Mouse (Mus musculus): ENCODE data around the gene Pafah1b1. TPM values are rescaled to one million over a fixed set of nuclear protein-coding genes. Genes with fewer than 3 reads are reported as not detected.

Pafah1b1 gene
- total and polyA plus RNA-seq, 2 experiments from 2014 or later = 82.6 to 181 TPM

GRCm38 (mm10) chr11:74704068-74704467 is 20.4 kb downstream of the Pafah1b1 start:
- TF ChIP-seq CTCF (IDR thresholded peaks at IDR 0.05; ENCODE audit: low read depth) = no peak
- H3K4me2 ChIP-seq (ENCODE audit: low read depth, low read length) = no peak overlapping the region
- 0 out of 2 replicates have a peak, but pooled peaks cover 1% of the 10 kb centered on the region for H3K36me3 ChIP-seq (ENCODE audit: insufficient read depth, low read length)
- H3K9ac ChIP-seq (replicated peaks; ENCODE audit: low read length) = no peak overlapping the region
- no peak overlapping the region for H3K27ac ChIP-seq
- no peaks in the 10 kb centered on the region for H3K9me3 ChIP-seq (ENCODE audit: low read length)
- 96% methylated on average over 2 of the region's 2 CpGs for WGBS
- DNase-seq (ENCODE audit: low spot score) (no peak), ATAC-seq (no peak)
- no peaks in the 10 kb centered on the region for H3K4me1 ChIP-seq (ENCODE audit: insufficient read depth, low read length)
- no peaks in the 10 kb centered on the region for H3K27me3 ChIP-seq (ENCODE audit: insufficient read depth, low read length)
- no peak overlapping the region for H3K4me3 ChIP-seq (ENCODE audit: low read length)

- Histone ChIP-seq H3K27me3 (ENCODE audit: insufficient read depth, low read length) (no peaks in the 10 kb centered on the region), H3K4me1 (ENCODE audit: insufficient read depth, low read length) (no peaks in the 10 kb centered on the region), H3K4me2 (ENCODE audit: low read depth, low read length) (no peak overlapping the region), H3K36me3 (ENCODE audit: insufficient read depth, low read length) (0 out of 2 replicates have a peak, but pooled peaks cover 4% of the 10 kb centered on the region), H3K4me3 (ENCODE audit: low read length) (no peak overlapping the region), H3K9ac (replicated peaks; ENCODE audit: low read length) (no peak overlapping the region), H3K27ac (no peak overlapping the region), H3K9me3 (ENCODE audit: low read length) (no peaks in the 10 kb centered on the region)
- no peak for DNase-seq (ENCODE audit: low spot score)
- no peak for TF ChIP-seq CTCF (IDR thresholded peaks at IDR 0.05; ENCODE audit: low read depth)
- ATAC-seq = no peak
- WGBS = 100% methylated on average over 2 of the region's 2 CpGs
These were observed 25.0 kb downstream of the Pafah1b1 start for GRCm38 (mm10) chr11:74699505-74699904.

DNA sequence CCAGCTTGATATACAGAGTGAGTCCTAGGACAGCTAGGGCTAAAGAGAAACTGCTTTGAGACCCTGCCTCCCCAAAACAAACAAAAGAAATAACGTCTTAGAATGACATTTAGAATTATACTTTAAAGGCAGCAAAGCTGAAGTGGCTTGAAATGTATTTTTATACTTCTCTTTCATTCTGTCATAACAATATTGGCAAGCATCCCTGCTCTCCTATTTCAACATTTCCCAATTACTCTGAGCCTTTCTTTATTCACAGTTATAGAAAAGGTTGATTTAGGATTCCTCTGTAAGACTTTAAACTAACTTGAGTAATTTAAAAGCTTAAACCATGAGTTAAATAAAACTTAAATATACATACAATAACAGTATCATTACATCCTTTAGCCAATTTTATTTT is 32.3 kb downstream of the Pafah1b1 start:
- DNase-seq (ENCODE audit: low spot score) = no peak
- Histone ChIP-seq H3K36me3 (ENCODE audit: insufficient read depth, low read length) (peaks cover 3% of the 10 kb centered on the region; the same call in 1 of the 2 replicates), H3K27ac (no peak overlapping the region), H3K4me3 (ENCODE audit: low read length) (no peak overlapping the region), H3K27me3 (ENCODE audit: insufficient read depth, low read length) (no peaks in the 10 kb centered on the region), H3K4me2 (ENCODE audit: low read depth, low read length) (no peak overlapping the region), H3K9me3 (ENCODE audit: low read length) (no peaks in the 10 kb centered on the region), H3K9ac (replicated peaks; ENCODE audit: low read length) (no peak overlapping the region), H3K4me1 (ENCODE audit: insufficient read depth, low read length) (no peaks in the 10 kb centered on the region)
- ATAC-seq = no peak
- no peak for TF ChIP-seq CTCF (IDR thresholded peaks at IDR 0.05; ENCODE audit: low read depth)
- WGBS = 78% methylated on average over 1 of the region's 1 CpGs

DNA sequence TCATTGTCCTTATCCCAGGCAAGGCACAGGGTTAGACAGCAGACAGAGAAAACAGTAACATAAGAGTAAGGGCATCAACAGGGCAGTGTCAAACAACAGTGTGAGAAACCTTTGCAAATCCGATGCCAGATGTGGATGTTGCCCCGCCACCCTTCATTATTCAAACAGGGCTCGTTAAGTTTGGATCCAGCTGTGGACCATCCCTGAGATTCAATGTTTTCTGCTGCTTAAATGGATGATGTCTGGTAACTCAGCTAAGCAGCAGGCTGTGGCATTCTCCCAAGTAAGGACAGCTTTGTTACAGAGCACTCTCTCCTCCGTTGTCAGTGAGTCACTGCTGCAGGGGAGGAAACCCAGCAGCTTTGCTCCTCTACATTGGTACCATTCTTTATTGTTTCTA is 49.3 kb downstream of the Pafah1b1 start:
- Histone ChIP-seq H3K4me3 (ENCODE audit: low read length) (no peak overlapping the region), H3K27me3 (ENCODE audit: insufficient read depth, low read length) (no peaks in the 10 kb centered on the region), H3K9me3 (ENCODE audit: low read length) (no peaks in the 10 kb centered on the region), H3K27ac (no peak overlapping the region), H3K36me3 (ENCODE audit: insufficient read depth, low read length) (peaks cover 29% of the 10 kb centered on the region), H3K9ac (replicated peaks; ENCODE audit: low read length) (no peak overlapping the region), H3K4me1 (ENCODE audit: insufficient read depth, low read length) (no peaks in the 10 kb centered on the region), H3K4me2 (ENCODE audit: low read depth, low read length) (no peak overlapping the region)
- WGBS = 73% methylated on average over 4 of the region's 4 CpGs
- no peak for TF ChIP-seq CTCF (IDR thresholded peaks at IDR 0.05; ENCODE audit: low read depth)
- ATAC-seq (no peak), DNase-seq (ENCODE audit: low spot score) (no peak)

DNA sequence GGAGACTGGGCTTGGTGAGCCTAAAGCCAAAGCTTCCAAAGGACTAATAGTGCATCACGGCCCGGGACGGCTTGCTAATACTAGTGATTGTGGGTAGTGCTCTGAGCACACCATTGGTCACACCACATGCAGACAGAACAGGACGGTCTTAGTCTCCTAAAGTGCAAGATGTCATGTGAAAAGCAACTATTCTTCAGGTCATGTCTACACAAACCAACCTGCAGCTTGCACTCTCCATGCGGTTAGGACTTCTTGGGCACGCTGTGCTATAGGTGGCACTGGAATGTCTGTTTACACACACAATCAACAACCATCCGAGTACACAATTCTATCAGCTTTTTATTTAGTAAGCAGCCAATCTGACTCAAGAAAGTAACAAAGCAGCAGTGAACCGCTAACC is 49.8 kb downstream of the Pafah1b1 start:
- TF ChIP-seq CTCF (IDR thresholded peaks at IDR 0.05; ENCODE audit: low read depth) = no peak
- WGBS = 96% methylated on average over 8 of the region's 8 CpGs
- H3K4me1 ChIP-seq (ENCODE audit: insufficient read depth, low read length) = no peaks in the 10 kb centered on the region

DNA sequence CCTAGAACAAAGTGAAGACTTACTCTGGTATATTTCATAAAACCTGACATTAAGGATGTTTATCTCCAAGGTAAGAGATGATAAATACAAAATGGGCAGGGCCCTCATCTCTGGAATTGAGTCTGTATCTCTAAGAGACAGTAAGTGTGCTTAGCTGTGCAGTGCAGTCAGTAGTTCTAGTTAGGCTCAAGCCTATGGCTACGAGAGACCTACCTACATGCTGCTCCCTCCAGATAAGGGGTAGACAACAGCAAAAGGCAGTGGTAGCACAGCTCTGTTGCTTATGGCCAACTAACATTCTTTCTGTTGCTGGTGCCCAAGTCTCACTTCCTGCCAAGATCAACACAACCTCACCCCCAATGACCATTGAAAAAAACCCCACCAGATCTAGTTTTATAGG is 50.9 kb downstream of the Pafah1b1 start:
- WGBS = 97% methylated on average over 1 of the region's 1 CpGs
- H3K9ac ChIP-seq (replicated peaks; ENCODE audit: low read length) = no peak overlapping the region
- no peaks in the 10 kb centered on the region for H3K9me3 ChIP-seq (ENCODE audit: low read length)
- peaks cover 32% of the 10 kb centered on the region for H3K36me3 ChIP-seq (ENCODE audit: insufficient read depth, low read length)
- H3K27me3 ChIP-seq (ENCODE audit: insufficient read depth, low read length) = no peaks in the 10 kb centered on the region
- no peak overlapping the region for H3K27ac ChIP-seq
- no peaks in the 10 kb centered on the region for H3K4me1 ChIP-seq (ENCODE audit: insufficient read depth, low read length)
- no peak overlapping the region for H3K4me2 ChIP-seq (ENCODE audit: low read depth, low read length)
- no peak for TF ChIP-seq CTCF (IDR thresholded peaks at IDR 0.05; ENCODE audit: low read depth)
- H3K4me3 ChIP-seq (ENCODE audit: low read length) = no peak overlapping the region
- DNase-seq (ENCODE audit: low spot score) (no peak), ATAC-seq (peak; percentile 38; the same call in 1 of the 2 replicates)

More for the DNA sequence above, 49.8 kb downstream of the Pafah1b1 start:
- ATAC-seq (no peak), DNase-seq (ENCODE audit: low spot score) (no peak)
- no peaks in the 10 kb centered on the region for H3K27me3 ChIP-seq (ENCODE audit: insufficient read depth, low read length)
- no peak overlapping the region for H3K4me2 ChIP-seq (ENCODE audit: low read depth, low read length)
- no peak overlapping the region for H3K9ac ChIP-seq (replicated peaks; ENCODE audit: low read length)
- H3K36me3 ChIP-seq (ENCODE audit: insufficient read depth, low read length) = peaks cover 30% of the 10 kb centered on the region
- H3K27ac ChIP-seq = no peak overlapping the region
- no peak overlapping the region for H3K4me3 ChIP-seq (ENCODE audit: low read length)
- no peaks in the 10 kb centered on the region for H3K9me3 ChIP-seq (ENCODE audit: low read length)

GRCm38 (mm10) chr11:74672901-74673513 is 51.5 kb downstream of the Pafah1b1 start:
- WGBS = 87% methylated on average over 6 of the region's 6 CpGs
- Histone ChIP-seq H3K4me2 (ENCODE audit: low read depth, low read length) (no peak overlapping the region), H3K4me3 (ENCODE audit: low read length) (no peak overlapping the region), H3K9me3 (ENCODE audit: low read length) (no peaks in the 10 kb centered on the region), H3K36me3 (ENCODE audit: insufficient read depth, low read length) (peaks cover 32% of the 10 kb centered on the region), H3K27ac (no peak overlapping the region), H3K4me1 (ENCODE audit: insufficient read depth, low read length) (no peaks in the 10 kb centered on the region), H3K9ac (replicated peaks; ENCODE audit: low read length) (no peak overlapping the region), H3K27me3 (ENCODE audit: insufficient read depth, low read length) (no peaks in the 10 kb centered on the region)
- no peak for DNase-seq (ENCODE audit: low spot score)
- ATAC-seq = peak; percentile 33
- TF ChIP-seq CTCF (IDR thresholded peaks at IDR 0.05; ENCODE audit: low read depth) = no peak

Data from hindbrain, postnatal 0 days (tissue).